Mouse (Mus musculus) layer of hippocampus, postnatal 36 days (tissue): Measurements from ENCODE around the gene Gigyf1. TPM values are rescaled to one million over a fixed set of nuclear protein-coding genes. Genes with fewer than 3 reads are reported as not detected.

ENCODE experiments used
- microRNA-seq, 2 experiments: library from miRNA; unstranded; fragments of <30 nt; microRNA quantifications; one replicate each; pipeline ENCODE4 v1.2.0; 2021
- total RNA-seq, 2 experiments: library from RNA; stranded (reverse); gene quantifications; 2 replicates each; pipeline ENCODE4 v1.2.3; 2021

Gigyf1 gene
- total RNA-seq, 2 experiments from 2014 or later: 56.7 to 58.9 TPM

Small RNA genes lying within 50 kb of the gene (microRNA-seq; reads per million reads assigned to microRNA genes)
- 1.8 to 2.1 reads per million in 2 experiments for gene Mir6418

Other genes starting within 250 kb of the Gigyf1 start
- gene Ache, start 231.0 kb upstream of the Gigyf1 start, total RNA-seq: 10 to 100 TPM; 57.1 to 62.7 TPM
- 10 to 100 TPM in 1 of 2 experiments, 1 to 10 TPM in 1; 8.6 to 12.2 TPM for gene Ufsp1, start 223.9 kb upstream of the Gigyf1 start, total RNA-seq
- 100 to 1,000 TPM; 209 to 228 TPM for gene Srrt, start 210.9 kb upstream of the Gigyf1 start, total RNA-seq
- 1 to 10 TPM; 5.8 to 6.9 TPM for gene Trip6, start 204.1 kb upstream of the Gigyf1 start, total RNA-seq
- 10 to 100 TPM; 27.4 to 28.3 TPM for gene Slc12a9, start 185.0 kb upstream of the Gigyf1 start, total RNA-seq
- gene Ephb4, start 168.4 kb upstream of the Gigyf1 start, total RNA-seq: 1 to 10 TPM; 4.2 to 4.6 TPM
- under 1 TPM; 0.10 to 0.13 TPM for gene Zan, start 41.5 kb upstream of the Gigyf1 start, total RNA-seq
- gene Pop7, start 16.0 kb upstream of the Gigyf1 start, total RNA-seq: 10 to 100 TPM; 32.5 to 37.0 TPM
- not detected for gene Epo, start 14.7 kb downstream of the Gigyf1 start, total RNA-seq
- gene Gnb2, start 15.0 kb downstream of the Gigyf1 start, total RNA-seq: 100 to 1,000 TPM; 554 to 565 TPM
- 100 to 1,000 TPM; 127 to 138 TPM for gene Actl6b, start 35.0 kb downstream of the Gigyf1 start, total RNA-seq
- gene Tfr2, start 51.3 kb downstream of the Gigyf1 start, total RNA-seq: 10 to 100 TPM; 13.4 to 16.1 TPM
- gene Mospd3, start 82.5 kb downstream of the Gigyf1 start, total RNA-seq: 10 to 100 TPM; 26.0 to 27.4 TPM
- 1 to 10 TPM; 8.4 to 8.8 TPM for gene Pcolce, start 95.2 kb downstream of the Gigyf1 start, total RNA-seq
- under 1 TPM; 0.18 to 0.77 TPM for gene Fbxo24, start 110.5 kb downstream of the Gigyf1 start, total RNA-seq
- 10 to 100 TPM; 21.8 to 25.3 TPM for gene Lrch4, start 110.6 kb downstream of the Gigyf1 start, total RNA-seq
- 10 to 100 TPM; 18.6 to 23.9 TPM for gene Gm20605, start 110.6 kb downstream of the Gigyf1 start, total RNA-seq
- 10 to 100 TPM; 10.1 to 13.3 TPM for gene Sap25, start 122.8 kb downstream of the Gigyf1 start, total RNA-seq
- gene Irs3, start 127.2 kb downstream of the Gigyf1 start, total RNA-seq: under 1 TPM; 0.15 to 0.28 TPM
- gene Agfg2, start 166.2 kb downstream of the Gigyf1 start, total RNA-seq: 10 to 100 TPM; 57.7 to 61.1 TPM
- gene Nyap1, start 223.1 kb downstream of the Gigyf1 start, total RNA-seq: 10 to 100 TPM; 65.4 to 66.3 TPM
- gene Tsc22d4, start 227.2 kb downstream of the Gigyf1 start, total RNA-seq: 100 to 1,000 TPM; 170 to 176 TPM